Mouse (Mus musculus): ENCODE measurements around the gene Srgap3.

Gene Srgap3

GRCm38 (mm10) chr6:112688033-112688432, 259.0 kb downstream of the Srgap3 start:
- no peak for DNase-seq (ENCODE audit: low read depth, low spot score)

GRCm38 (mm10) chr6:112686485-112686884, 260.6 kb downstream of the Srgap3 start:
- no peak for DNase-seq (ENCODE audit: low read depth, low spot score)

GRCm38 (mm10) chr6:112684065-112684464, 263.0 kb downstream of the Srgap3 start:
- no peak for DNase-seq (ENCODE audit: low read depth, low spot score)

All from ZHBTc4 (cell line).